Mouse (Mus musculus) kidney, embryonic 14.5 days (tissue): ENCODE measurements around the gene Hfe2. TPM values are rescaled to one million over a fixed set of nuclear protein-coding genes. Genes with fewer than 3 reads are reported as not detected.
A peak's percentile ranks its signal among the peaks of the same experiment; 100 is the strongest.
"Not testable (repeated sequence)": the region's sequence is repeated elsewhere in the genome, so short reads cannot be mapped to it uniquely, and the experiment has no call there.

Experiments
- ATAC-seq: fragments of 200-750 bp; cut with Nextera tagmentation; 2 replicates; pipeline ENCODE4 v1.8.0; 2017; ENCODE audit warnings: moderate number of reproducible peaks, mild to moderate bottlenecking, moderate TSS enrichment, moderate library complexity; ENCODE audit not compliant: low FRiP score, low TSS enrichment
- H3K27ac ChIP-seq: fragments of 300-500 bp; sonication (generic); 2 replicates; pipeline ENCODE4 v1.5.1; 2014; ENCODE audit warnings: low read depth, mild to moderate bottlenecking, low read length, moderate library complexity, mixed read lengths
- H3K27me3 ChIP-seq: fragments of 300-500 bp; sonication (generic); 2 replicates; pipeline ENCODE4 v1.6.1; 2014; ENCODE audit warnings: mild to moderate bottlenecking, low read length; ENCODE audit not compliant: control insufficient read depth, insufficient read depth
- H3K36me3 ChIP-seq: fragments of 300-500 bp; sonication (generic); 2 replicates; pipeline ENCODE4 v1.6.1; 2014; ENCODE audit warnings: low read length, mixed read lengths; ENCODE audit not compliant: control insufficient read depth, insufficient read depth
- H3K4me1 ChIP-seq: fragments of 300-500 bp; sonication (generic); 2 replicates; pipeline ENCODE4 v1.6.1; 2014; ENCODE audit warnings: low read length, mixed read lengths; ENCODE audit not compliant: control insufficient read depth, insufficient read depth
- H3K4me2 ChIP-seq: fragments of 300-500 bp; sonication (generic); replicated peaks from 2 replicates; pipeline ENCODE4 v1.6.1; 2014; ENCODE audit warnings: low read depth, mild to moderate bottlenecking, low read length
- H3K4me3 ChIP-seq: fragments of 300-500 bp; sonication (generic); 2 replicates; pipeline ENCODE4 v1.5.1; 2014; ENCODE audit warnings: mild to moderate bottlenecking, low read length
- H3K9ac ChIP-seq: fragments of 300-500 bp; sonication (generic); 2 replicates; pipeline ENCODE4 v1.6.1; 2014; ENCODE audit warnings: low read depth, mild to moderate bottlenecking, low read length, moderate library complexity
- H3K9me3 ChIP-seq: fragments of 300-500 bp; sonication (generic); 2 replicates; pipeline ENCODE4 v1.6.1; 2016; ENCODE audit warnings: low read length; ENCODE audit not compliant: control insufficient read depth
- WGBS: fragments of 180-500 bp; shearing (Covaris S2); extraction: QIAGEN DNeasy Blood & Tissue Kit; methylation state at CpG from one replicate; pipeline ENCODE4 v1.1.7; 2014; 5-methylcytosine and 5-hydroxymethylcytosine counted together
- polyA plus RNA-seq: library from polyadenylated mRNA; unstranded; fragments of >200 nt; fragmentation: Nextera tagmentation; extraction: Ambion mirVana; gene quantifications from 2 replicates; pipeline ENCODE4 v1.2.1, GENCODE M21; 2014

Gene Hfe2
- polyA plus RNA-seq, 1 experiment from 2014 or later = 0.20 TPM

GRCm38 (mm10) chr3:96484921-96485320, 40.1 kb upstream of the Hfe2 start:
- no peak for ATAC-seq
- no peak overlapping the region for H3K27ac ChIP-seq
- no peaks in the 10 kb centered on the region for H3K36me3 ChIP-seq
- H3K4me2 ChIP-seq = no peak overlapping the region
- H3K9me3 ChIP-seq = no peaks in the 10 kb centered on the region
- H3K9ac ChIP-seq = no peak overlapping the region; the same call in 1 of the 2 replicates
- H3K27me3 ChIP-seq = no peaks in the 10 kb centered on the region
- H3K4me3 ChIP-seq = no peak overlapping the region
- 81% methylated on average over 4 of the region's 4 CpGs for WGBS
- no peaks in the 10 kb centered on the region; the same call in 1 of the 2 replicates for H3K4me1 ChIP-seq

DNA sequence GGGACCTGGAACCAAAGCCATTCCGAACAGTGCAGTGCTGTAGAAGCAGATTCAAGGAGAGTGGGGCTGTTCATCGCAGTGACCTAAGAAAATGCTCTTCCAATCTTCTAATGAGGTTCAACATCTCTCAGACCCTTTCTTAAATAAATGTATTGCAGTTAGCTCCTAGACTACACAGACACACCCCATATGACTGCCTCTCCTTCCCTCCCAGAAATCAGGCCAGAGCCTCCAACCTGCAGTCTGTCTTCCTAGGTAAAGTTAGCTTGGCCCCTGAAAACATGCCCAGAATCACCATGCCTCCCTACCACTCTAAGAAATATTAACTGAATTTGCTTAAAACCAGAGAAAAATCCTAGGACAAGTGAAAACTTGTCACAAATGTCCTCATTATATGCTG, 39.6 kb upstream of the Hfe2 start:
- ATAC-seq = no peak
- Histone ChIP-seq H3K27ac (no peak overlapping the region), H3K4me2 (0 out of 2 replicates have a peak overlapping the region, but pooled peaks have one; percentile 12), H3K36me3 (no peaks in the 10 kb centered on the region), H3K27me3 (no peaks in the 10 kb centered on the region), H3K9me3 (no peaks in the 10 kb centered on the region), H3K4me3 (no peak overlapping the region; the same call in 1 of the 2 replicates), H3K9ac (no peak overlapping the region; the same call in 1 of the 2 replicates), H3K4me1 (no peaks in the 10 kb centered on the region; the same call in 1 of the 2 replicates)
- 73% methylated on average over 2 of the region's 2 CpGs for WGBS

- H3K9ac ChIP-seq, H3K4me3 ChIP-seq, H3K9me3 ChIP-seq, H3K4me2 ChIP-seq, H3K27me3 ChIP-seq, H3K27ac ChIP-seq, H3K36me3 ChIP-seq, H3K4me1 ChIP-seq: not testable (repeated sequence)
- ATAC-seq = peak; percentile 71
- WGBS = 0% methylated on average over 4 of the region's 34 CpGs
These were observed 38.7 kb upstream of the Hfe2 start for GRCm38 (mm10) chr3:96486064-96486827.

DNA sequence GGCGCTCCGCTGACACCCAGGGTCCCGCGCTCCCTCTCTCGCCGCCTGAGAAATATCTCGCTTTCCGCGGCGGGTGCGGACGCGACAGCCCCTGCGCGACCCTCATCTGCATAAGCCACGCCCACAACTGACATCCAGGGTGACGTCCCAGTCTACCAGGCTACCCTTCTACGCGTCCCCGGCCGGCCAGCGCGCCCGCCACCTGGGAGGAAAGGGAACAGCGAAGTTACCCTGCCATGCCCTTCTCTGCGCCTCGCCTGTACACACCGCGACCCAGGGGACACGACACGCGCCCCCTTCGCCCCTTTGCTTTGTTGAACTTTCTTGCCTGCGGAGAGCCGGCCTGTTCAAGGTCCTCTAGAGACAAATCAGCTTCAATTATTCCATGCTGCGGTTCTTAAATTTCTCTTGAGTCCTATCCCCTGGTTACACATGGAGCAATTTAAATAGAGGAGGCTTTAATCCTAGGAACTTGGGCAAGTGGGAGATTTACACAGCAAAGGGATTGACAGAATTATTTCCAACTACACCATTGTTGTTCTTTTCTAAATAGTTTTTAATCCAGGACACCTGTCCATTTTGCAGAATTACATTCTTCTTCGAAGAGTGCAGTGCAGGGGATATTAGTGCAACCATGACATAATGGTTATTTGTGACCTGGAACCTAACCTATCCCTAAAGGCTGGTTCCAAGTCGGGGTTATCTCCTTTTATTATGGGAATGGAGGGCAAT, 38.0 kb upstream of the Hfe2 start:
- H3K9me3 ChIP-seq, H3K9ac ChIP-seq, H3K36me3 ChIP-seq, H3K4me1 ChIP-seq, H3K27me3 ChIP-seq, H3K27ac ChIP-seq: not testable (repeated sequence)
- Histone ChIP-seq H3K4me2 (peak overlapping the region; percentile 44), H3K4me3 (peak overlapping the region; percentile 29; the same call in 1 of the 2 replicates)
- 18% methylated on average over 5 of the region's 38 CpGs for WGBS
- ATAC-seq = peak; percentile 85

DNA sequence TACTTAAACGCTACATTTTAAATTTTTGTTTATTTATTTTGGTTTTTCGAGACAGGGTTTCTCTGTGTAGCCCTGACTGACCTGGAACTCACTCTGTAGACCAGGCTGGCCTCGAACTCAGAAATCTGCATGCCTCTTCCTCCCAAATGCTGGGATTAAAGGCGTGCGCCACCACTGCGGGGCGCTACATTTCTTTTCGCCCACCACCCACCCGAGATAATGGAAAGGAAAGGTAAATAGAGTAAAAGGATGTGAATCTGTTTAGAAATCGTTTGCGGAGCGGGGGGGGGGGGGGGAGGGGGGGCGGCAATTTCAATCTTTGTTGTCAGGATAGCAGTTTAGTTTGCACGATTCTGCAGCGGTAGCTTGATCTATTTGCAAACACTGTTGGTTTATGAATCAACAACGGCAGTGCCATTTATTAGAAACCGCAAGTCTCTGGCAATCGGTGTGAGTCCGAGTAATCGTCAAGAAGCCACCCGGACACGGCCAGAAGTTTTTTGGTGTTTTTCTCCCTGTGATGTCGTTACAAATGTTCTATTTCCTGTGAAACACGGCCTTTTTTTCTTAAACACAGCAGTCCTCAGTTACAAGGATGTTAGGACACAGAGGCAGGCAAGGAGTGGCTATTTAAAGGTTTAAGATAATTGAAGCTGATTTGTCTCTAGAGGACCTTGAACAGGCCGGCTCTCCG, 37.2 kb upstream of the Hfe2 start:
- Histone ChIP-seq H3K4me2 (peak overlapping the region; percentile 44), H3K27ac (peak overlapping the region; percentile 81), H3K4me3 (peak overlapping the region; percentile 29), H3K9me3 (no peaks in the 10 kb centered on the region), H3K9ac (peak overlapping the region; percentile 45; the same call in 1 of the 2 replicates), H3K36me3 (no peaks in the 10 kb centered on the region), H3K4me1 (no peaks in the 10 kb centered on the region; the same call in 1 of the 2 replicates), H3K27me3 (no peaks in the 10 kb centered on the region)
- no peak for ATAC-seq
- WGBS = 7% methylated on average over 26 of the region's 26 CpGs

DNA sequence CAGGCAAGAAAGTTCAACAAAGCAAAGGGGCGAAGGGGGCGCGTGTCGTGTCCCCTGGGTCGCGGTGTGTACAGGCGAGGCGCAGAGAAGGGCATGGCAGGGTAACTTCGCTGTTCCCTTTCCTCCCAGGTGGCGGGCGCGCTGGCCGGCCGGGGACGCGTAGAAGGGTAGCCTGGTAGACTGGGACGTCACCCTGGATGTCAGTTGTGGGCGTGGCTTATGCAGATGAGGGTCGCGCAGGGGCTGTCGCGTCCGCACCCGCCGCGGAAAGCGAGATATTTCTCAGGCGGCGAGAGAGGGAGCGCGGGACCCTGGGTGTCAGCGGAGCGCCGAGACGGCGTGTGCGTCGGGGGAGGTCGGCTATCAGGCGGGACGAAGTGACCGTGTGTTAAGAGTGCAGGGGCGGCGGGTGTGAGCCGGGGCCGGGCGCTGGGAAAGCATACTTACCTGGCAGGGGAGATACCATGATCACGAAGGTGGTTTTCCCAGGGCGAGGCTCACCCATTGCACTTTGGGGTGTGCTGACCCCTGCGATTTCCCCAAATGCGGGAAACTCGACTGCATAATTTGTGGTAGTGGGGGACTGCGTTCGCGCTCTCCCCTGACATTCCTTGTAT, 36.6 kb upstream of the Hfe2 start:
- not testable (repeated sequence) for H3K4me1 ChIP-seq, H3K9me3 ChIP-seq, H3K27me3 ChIP-seq, H3K36me3 ChIP-seq
- ATAC-seq = peak; percentile 85
- peak overlapping the region; percentile 45; the same call in 1 of the 2 replicates for H3K9ac ChIP-seq
- H3K4me3 ChIP-seq = peak overlapping the region; percentile 29
- WGBS = no CpG with 5 or more reads among the region's 55 CpGs
- peak overlapping the region; percentile 44 for H3K4me2 ChIP-seq
- H3K27ac ChIP-seq = peak overlapping the region; percentile 81; the same call in 1 of the 2 replicates

DNA sequence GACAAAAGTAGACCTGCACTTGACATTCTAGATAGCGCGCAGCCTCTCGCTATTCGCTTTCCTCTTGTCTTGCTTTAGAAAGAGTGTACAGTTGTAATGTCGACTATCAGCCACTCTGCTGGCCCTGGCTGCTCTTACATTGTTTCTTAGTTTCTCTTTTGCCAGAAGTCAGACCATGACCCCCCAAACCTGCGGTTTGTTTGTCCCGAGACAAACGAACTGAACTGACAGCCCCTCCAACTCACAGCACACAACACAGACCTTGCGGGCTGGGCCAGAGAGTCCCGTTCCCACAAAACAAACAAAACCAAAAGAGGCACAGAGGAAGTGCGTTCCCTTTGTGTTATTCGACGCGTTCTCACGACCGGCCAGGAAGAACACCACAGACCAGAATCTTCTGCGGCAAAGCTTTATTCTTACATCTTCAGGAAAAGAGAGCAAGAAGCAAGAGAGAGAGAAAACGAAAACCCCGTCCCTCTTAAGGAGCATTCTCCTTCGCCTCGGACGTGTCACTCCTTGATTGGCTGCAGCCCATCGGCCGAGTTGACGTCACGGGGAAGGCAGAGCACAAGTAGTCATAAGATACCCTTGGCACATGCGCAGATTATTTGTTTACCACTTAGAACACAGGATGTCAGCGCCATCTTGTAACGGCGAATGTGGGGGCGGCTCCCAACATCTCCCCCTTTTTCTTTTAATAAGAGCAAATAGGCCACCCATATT, 35.9 kb upstream of the Hfe2 start:
- H3K27me3 ChIP-seq, H3K4me1 ChIP-seq, H3K9ac ChIP-seq, H3K36me3 ChIP-seq, H3K4me2 ChIP-seq, H3K9me3 ChIP-seq, H3K4me3 ChIP-seq: not testable (repeated sequence)
- under 1% methylated on average over 9 of the region's 31 CpGs for WGBS
- ATAC-seq = peak; percentile 81
- peak overlapping the region; percentile 67; the same call in 1 of the 2 replicates for H3K27ac ChIP-seq

GRCm38 (mm10) chr3:96489636-96490035, 35.3 kb upstream of the Hfe2 start:
- H3K9ac ChIP-seq, H3K4me2 ChIP-seq, H3K27me3 ChIP-seq, H3K9me3 ChIP-seq, H3K4me1 ChIP-seq, H3K4me3 ChIP-seq, H3K27ac ChIP-seq, ATAC-seq, H3K36me3 ChIP-seq: not testable (repeated sequence)
- WGBS = 73% methylated on average over 3 of the region's 8 CpGs
